Mouse (Mus musculus): Measurements from ENCODE around the gene Capzb. TPM values are rescaled to one million over a fixed set of nuclear protein-coding genes. Genes with fewer than 3 reads are reported as not detected.

The Capzb gene
- total and polyA plus RNA-seq, 2 experiments from 2014 or later, result 108 to 309 TPM

- H3K4me1 ChIP-seq (ENCODE audit: insufficient read depth, low read length), result peaks cover 2% of the 10 kb centered on the region; the same call in 1 of the 2 replicates
- no peak for TF ChIP-seq CTCF (IDR thresholded peaks at IDR 0.05)
- H3K36me3 ChIP-seq (ENCODE audit: insufficient read depth, low read length), result no peaks in the 10 kb centered on the region; the same call in 1 of the 2 replicates
- H3K9ac ChIP-seq (replicated peaks; ENCODE audit: low read length, poor library complexity, severe bottlenecking), result no peak overlapping the region
- no peaks in the 10 kb centered on the region for H3K27me3 ChIP-seq (ENCODE audit: insufficient read depth, low read length)
- WGBS, result 64% methylated on average over 4 of the region's 4 CpGs
- ATAC-seq (ENCODE audit: low FRiP score), result no peak
- H3K4me2 ChIP-seq (ENCODE audit: low read depth, low read length, poor library complexity, severe bottlenecking), result no peak overlapping the region
- H3K9me3 ChIP-seq (ENCODE audit: low read length), result no peaks in the 10 kb centered on the region
- no peak for DNase-seq (ENCODE audit: low spot score)
- no peak overlapping the region for H3K4me3 ChIP-seq (ENCODE audit: low read depth, low read length)
- no peak overlapping the region for H3K27ac ChIP-seq (ENCODE audit: low read depth, low read length)
Measured at GRCm38 (mm10) chr4:139219656-139220055, 27.0 kb downstream of the Capzb start.

- Histone ChIP-seq H3K27me3 (ENCODE audit: insufficient read depth, low read length) (no peaks in the 10 kb centered on the region), H3K36me3 (ENCODE audit: insufficient read depth, low read length) (peaks cover 4% of the 10 kb centered on the region; the same call in 1 of the 2 replicates), H3K4me3 (ENCODE audit: low read depth, low read length) (no peak overlapping the region), H3K4me2 (ENCODE audit: low read depth, low read length, poor library complexity, severe bottlenecking) (no peak overlapping the region), H3K27ac (ENCODE audit: low read depth, low read length) (no peak overlapping the region), H3K9me3 (ENCODE audit: low read length) (no peaks in the 10 kb centered on the region), H3K4me1 (ENCODE audit: insufficient read depth, low read length) (peaks cover 2% of the 10 kb centered on the region; the same call in 1 of the 2 replicates), H3K9ac (replicated peaks; ENCODE audit: low read length, poor library complexity, severe bottlenecking) (no peak overlapping the region)
- WGBS, result 96% methylated on average over 4 of the region's 4 CpGs
- peak; percentile 26 for DNase-seq (ENCODE audit: low spot score)
- ATAC-seq (ENCODE audit: low FRiP score), result no peak
- TF ChIP-seq CTCF (IDR thresholded peaks at IDR 0.05), result peak; percentile 66
Measured at GRCm38 (mm10) chr4:139220978-139221377, 28.3 kb downstream of the Capzb start.

- WGBS, result 88% methylated on average over 4 of the region's 4 CpGs
- DNase-seq (ENCODE audit: low spot score), result no peak
- H3K9ac ChIP-seq (replicated peaks; ENCODE audit: low read length, poor library complexity, severe bottlenecking), result no peak overlapping the region
- peaks cover 5% of the 10 kb centered on the region; the same call in 1 of the 2 replicates for H3K36me3 ChIP-seq (ENCODE audit: insufficient read depth, low read length)
- no peaks in the 10 kb centered on the region for H3K27me3 ChIP-seq (ENCODE audit: insufficient read depth, low read length)
- no peak overlapping the region for H3K4me2 ChIP-seq (ENCODE audit: low read depth, low read length, poor library complexity, severe bottlenecking)
- no peak overlapping the region for H3K27ac ChIP-seq (ENCODE audit: low read depth, low read length)
- no peak overlapping the region for H3K4me3 ChIP-seq (ENCODE audit: low read depth, low read length)
- TF ChIP-seq CTCF (IDR thresholded peaks at IDR 0.05), result no peak
- no peaks in the 10 kb centered on the region for H3K9me3 ChIP-seq (ENCODE audit: low read length)
- ATAC-seq (ENCODE audit: low FRiP score), result no peak
- peaks cover 2% of the 10 kb centered on the region; the same call in 1 of the 2 replicates for H3K4me1 ChIP-seq (ENCODE audit: insufficient read depth, low read length)
Measured at GRCm38 (mm10) chr4:139221837-139222236, 29.1 kb downstream of the Capzb start.

DNA sequence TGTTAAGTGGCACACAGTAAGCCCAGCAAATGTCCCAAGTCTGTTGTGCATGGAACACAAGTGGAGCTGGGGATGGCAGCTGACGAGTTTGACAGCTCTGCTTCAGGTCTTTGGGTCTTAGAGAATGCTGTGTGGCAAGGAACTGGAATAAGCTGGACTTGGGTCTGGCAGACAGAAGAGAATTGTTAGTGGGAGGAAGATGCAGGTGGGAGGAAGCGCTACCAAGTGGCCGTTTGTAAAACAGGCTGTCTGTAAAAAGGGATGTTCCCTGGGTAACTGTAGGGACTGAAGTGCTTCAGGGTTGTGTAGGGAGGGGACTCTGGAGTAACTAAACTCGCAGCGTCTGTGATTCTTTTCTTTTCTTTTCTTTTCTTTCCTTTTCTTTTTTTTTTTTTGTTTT lies 32.4 kb downstream of the Capzb start:
- Histone ChIP-seq H3K27ac (ENCODE audit: low read depth, low read length) (no peak overlapping the region), H3K36me3 (ENCODE audit: insufficient read depth, low read length) (peaks cover 5% of the 10 kb centered on the region; the same call in 1 of the 2 replicates), H3K4me2 (ENCODE audit: low read depth, low read length, poor library complexity, severe bottlenecking) (no peak overlapping the region), H3K4me3 (ENCODE audit: low read depth, low read length) (no peak overlapping the region), H3K27me3 (ENCODE audit: insufficient read depth, low read length) (no peaks in the 10 kb centered on the region), H3K9me3 (ENCODE audit: low read length) (no peaks in the 10 kb centered on the region), H3K9ac (replicated peaks; ENCODE audit: low read length, poor library complexity, severe bottlenecking) (no peak overlapping the region), H3K4me1 (ENCODE audit: insufficient read depth, low read length) (peaks cover 2% of the 10 kb centered on the region; the same call in 1 of the 2 replicates)
- WGBS, result 68% methylated on average over 5 of the region's 5 CpGs
- TF ChIP-seq CTCF (IDR thresholded peaks at IDR 0.05), result no peak
- DNase-seq (ENCODE audit: low spot score) (no peak), ATAC-seq (ENCODE audit: low FRiP score) (no peak)

DNA sequence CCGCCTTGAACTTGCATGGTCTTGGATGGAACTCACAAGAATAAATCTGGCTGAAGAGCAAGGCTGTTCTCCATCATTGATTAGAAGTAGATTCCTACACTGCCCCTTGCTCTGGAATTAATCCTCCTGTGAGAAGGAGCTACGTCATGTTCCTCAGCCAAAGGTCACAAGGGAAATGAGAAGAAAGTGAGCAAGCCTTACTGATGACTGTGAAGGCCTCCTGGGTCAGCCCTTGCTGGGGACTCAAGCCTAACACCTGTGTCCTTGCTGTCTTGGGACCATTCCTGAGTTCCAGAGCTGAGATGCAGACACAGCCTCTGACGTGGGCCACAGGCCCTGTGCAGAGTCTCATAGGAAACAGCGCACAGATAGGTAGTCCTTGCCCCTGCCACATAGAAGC lies 33.2 kb downstream of the Capzb start:
- H3K4me2 ChIP-seq (ENCODE audit: low read depth, low read length, poor library complexity, severe bottlenecking), result no peak overlapping the region
- H3K4me1 ChIP-seq (ENCODE audit: insufficient read depth, low read length), result peaks cover 2% of the 10 kb centered on the region; the same call in 1 of the 2 replicates
- no peak overlapping the region for H3K4me3 ChIP-seq (ENCODE audit: low read depth, low read length)
- 85% methylated on average over 4 of the region's 4 CpGs for WGBS
- no peaks in the 10 kb centered on the region for H3K9me3 ChIP-seq (ENCODE audit: low read length)
- H3K27ac ChIP-seq (ENCODE audit: low read depth, low read length), result no peak overlapping the region
- no peak for DNase-seq (ENCODE audit: low spot score)
- peaks cover 5% of the 10 kb centered on the region; the same call in 1 of the 2 replicates for H3K36me3 ChIP-seq (ENCODE audit: insufficient read depth, low read length)
- no peak overlapping the region for H3K9ac ChIP-seq (replicated peaks; ENCODE audit: low read length, poor library complexity, severe bottlenecking)
- no peak for TF ChIP-seq CTCF (IDR thresholded peaks at IDR 0.05)
- H3K27me3 ChIP-seq (ENCODE audit: insufficient read depth, low read length), result no peaks in the 10 kb centered on the region
- ATAC-seq (ENCODE audit: low FRiP score), result no peak

DNA sequence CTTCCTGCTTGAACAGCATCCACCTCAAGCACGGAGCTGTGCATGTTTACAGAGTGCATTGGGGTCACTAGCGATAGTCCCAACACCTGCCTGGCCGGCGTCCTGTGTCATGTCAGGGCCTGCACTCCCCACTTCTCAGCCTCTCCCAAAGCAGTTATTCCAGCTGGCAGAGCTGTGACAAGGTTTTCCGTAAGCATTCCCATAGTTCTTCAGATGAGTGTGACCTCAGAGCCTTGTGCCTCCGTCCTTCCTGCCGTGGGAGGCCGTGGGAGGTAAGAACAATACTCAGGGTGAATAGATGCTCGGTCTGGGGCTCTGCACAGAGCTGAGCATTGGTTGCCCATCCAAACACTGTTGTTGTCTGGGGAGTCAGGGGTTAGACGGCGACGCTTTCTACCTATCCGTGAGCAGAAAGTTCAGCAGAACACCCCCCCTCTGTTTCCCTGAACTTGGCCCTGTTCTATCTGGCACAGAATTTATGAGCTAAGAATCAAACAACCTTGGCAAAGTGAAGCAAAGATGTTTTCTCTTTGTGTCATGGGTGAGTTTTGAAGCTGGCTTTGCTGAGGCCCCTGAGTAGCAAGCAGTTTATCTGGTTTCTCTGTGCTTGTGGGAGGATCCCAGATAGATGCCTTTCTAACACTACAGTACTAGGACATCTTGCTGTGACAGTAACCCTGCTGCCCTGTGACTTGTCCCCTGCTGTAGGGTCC lies 34.0 kb downstream of the Capzb start:
- Histone ChIP-seq H3K27me3 (ENCODE audit: insufficient read depth, low read length) (no peaks in the 10 kb centered on the region), H3K4me1 (ENCODE audit: insufficient read depth, low read length) (peaks cover 4% of the 10 kb centered on the region; the same call in 1 of the 2 replicates), H3K36me3 (ENCODE audit: insufficient read depth, low read length) (peaks cover 5% of the 10 kb centered on the region; the same call in 1 of the 2 replicates), H3K4me2 (ENCODE audit: low read depth, low read length, poor library complexity, severe bottlenecking) (no peak overlapping the region), H3K9me3 (ENCODE audit: low read length) (no peaks in the 10 kb centered on the region), H3K27ac (ENCODE audit: low read depth, low read length) (no peak overlapping the region), H3K9ac (replicated peaks; ENCODE audit: low read length, poor library complexity, severe bottlenecking) (no peak overlapping the region), H3K4me3 (ENCODE audit: low read depth, low read length) (no peak overlapping the region)
- ATAC-seq (ENCODE audit: low FRiP score), result no peak
- no peak for TF ChIP-seq CTCF (IDR thresholded peaks at IDR 0.05)
- WGBS, result 82% methylated on average over 13 of the region's 13 CpGs
- DNase-seq (ENCODE audit: low spot score), result no peak

All from midbrain, postnatal 0 days (tissue).